Mouse (Mus musculus): ENCODE measurements at regions not wholly inside any gene's neighbourhood (a gene's known extent, or its start where the extent isn't known, plus 50 kb on each side); places are given as distances from the start of the nearest gene placed in this dataset.

DNA sequence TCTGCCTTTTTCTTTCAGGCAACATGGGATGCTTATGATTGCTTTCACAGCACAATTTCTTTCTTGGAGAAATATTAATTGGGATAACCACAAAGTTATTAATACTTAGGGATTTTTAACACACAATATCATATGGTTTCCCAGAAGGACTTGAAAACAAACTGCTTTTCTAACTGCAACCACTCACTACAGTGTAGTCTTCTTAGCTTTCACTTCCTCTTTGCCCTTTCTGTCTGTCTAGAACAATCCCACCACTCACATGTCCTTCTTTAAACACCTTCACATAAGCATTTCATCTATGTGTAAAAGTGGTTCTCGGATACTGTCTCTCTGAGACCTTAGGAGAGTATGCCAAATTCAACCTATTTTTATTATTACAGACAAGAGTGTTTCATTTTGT is 204.3 kb downstream of the C1d start:
- no peak for DNase-seq (ENCODE audit: low read depth, low spot score)

DNA sequence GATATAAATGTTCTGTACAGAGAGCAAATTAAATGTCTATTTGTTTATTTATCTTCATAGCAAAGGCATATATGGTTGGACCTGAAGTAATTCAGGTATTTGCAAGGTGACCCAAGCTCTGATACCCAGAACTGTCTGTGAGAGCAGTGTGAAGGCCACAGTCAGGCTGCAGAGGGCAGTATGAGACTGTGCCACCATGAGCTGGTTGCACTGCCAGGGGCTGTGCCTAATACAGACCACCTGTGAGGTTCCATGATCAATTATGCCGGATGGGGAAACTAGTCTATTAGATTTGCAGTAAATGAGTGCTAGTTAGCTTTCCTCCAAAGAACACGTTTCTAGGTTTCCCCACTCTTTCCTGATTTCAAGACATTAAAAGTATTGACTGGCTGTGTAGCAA is 207.5 kb downstream of the C1d start:
- DNase-seq (ENCODE audit: low read depth, low spot score) = no peak

DNA sequence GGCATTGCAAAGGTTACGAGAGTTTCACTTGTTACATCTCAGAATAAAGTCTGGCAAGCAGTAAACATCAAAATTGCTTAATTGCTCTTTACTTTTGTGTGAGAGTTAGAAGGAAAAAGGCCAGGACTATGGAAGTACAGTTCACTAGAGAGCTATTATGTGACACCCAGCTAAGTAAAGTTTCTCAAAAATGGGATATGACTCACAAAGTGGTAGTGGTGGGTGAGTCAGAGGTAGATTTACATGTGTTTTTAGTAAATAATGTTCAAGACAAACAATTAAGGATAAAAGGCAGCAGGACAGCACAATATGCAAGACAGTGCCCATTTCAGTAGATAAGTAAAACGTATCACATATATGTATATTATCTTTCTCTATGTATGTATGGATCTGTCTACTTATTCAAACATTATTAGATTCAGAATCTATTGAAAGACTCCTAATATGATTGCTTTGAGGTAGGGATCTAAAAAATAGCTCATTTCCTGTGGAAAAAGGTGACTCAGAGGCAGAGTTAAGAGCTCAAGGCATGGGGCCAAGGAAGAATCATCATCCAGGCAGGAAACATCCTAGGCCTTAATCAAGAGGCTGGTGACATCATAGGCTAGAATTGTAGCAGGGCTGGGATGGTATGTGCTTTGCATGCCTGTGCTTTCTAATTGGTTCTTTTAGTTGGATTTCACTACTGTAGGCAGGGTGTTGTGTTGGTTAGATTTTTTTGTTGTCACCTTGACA is 211.2 kb downstream of the C1d start:
- DNase-seq (ENCODE audit: low read depth, low spot score) = no peak

DNA sequence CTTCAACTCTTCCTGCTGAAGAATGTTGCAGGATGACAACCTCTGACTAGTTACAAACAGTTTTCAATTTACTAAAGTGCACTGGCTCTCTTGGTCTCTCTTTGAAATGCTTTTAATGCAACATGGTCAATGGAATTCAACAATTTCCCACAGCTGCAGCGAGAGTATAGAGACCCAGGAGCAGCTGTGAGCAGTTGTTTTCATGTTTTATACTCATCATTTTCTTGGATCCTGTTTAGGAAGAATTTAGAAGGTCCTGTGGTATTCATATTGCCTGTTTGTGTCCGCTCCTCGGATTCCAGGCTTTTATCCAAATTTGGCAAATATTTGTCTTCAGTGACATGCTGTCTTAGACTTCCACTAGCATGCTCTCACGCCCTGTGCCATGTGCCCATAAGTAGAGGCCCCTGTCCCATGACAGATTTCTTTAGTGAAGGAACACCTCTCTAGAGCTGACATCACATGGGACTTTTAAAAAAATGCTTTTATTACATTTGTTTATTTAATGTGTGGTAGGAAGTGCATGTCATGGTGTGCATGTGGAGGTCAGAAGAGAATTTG is 224.1 kb downstream of the C1d start:
- no peak for DNase-seq (ENCODE audit: low read depth, low spot score)

GRCm38 (mm10) chr11:17483849-17484441 is 226.6 kb downstream of the C1d start:
- DNase-seq (ENCODE audit: low read depth, low spot score) = no peak

DNA sequence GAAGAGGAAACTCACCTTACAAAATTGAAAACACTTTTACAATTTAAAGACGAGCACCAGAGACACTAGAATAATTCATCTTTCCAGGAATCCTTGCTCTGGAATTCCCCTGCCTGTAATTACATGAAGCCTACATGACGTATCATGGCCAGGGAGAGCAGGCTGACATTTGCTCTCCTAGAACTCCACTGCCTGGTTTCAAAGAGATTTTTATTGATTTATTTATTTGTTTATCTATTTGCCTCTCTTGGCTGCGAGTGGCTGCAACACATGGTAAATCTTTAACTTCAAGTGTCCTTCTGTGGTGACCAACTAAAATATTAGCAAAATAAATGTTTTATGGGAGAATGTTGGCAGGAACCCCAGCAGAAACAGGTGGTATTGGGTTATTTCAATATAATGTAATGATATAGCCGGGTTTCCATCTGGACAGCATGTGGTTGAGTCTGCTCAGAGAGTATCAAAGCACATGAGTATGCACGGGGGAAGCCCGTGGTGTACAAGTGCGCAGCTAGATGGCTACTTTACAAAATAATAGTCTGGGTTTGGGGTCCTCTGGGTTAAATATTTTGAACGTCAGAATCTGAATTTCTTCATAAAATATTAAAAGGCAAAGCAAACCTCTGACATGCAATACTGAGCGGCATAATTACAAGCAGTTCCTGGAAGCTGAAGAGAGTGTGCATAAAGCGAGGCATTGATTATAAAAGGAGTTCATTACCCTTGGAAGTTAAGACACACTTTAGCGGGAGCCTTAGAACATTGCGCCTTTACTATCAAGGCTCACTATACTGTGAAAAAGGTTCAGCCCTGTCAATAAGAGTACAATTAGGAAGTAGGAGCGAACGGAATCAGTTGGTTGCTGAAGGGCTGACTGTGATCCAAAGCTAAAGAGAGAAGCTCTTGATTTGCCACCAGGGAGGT is 244.0 kb downstream of the C1d start:
- DNase-seq (ENCODE audit: low read depth, low spot score) = no peak

DNA sequence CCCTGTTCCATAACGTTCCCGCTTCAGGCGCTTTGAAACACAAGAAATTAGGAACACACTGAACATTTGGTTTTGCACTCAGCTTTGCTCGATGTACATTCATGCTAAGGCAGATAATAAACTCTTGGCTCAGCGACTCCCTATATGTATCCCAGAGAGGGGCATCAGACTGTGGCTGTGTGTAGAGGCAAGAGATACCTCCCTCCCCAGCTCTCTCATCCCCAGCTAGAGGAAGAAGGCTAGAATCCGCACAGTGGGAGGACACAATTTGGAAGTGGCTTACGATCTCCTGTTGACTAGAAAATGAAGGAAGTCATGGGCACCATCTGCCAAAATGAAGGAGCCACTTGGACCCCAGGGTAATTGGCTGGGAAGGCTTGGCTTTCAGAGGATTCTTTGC is 244.7 kb downstream of the C1d start:
- DNase-seq (ENCODE audit: low read depth, low spot score) = no peak

DNA sequence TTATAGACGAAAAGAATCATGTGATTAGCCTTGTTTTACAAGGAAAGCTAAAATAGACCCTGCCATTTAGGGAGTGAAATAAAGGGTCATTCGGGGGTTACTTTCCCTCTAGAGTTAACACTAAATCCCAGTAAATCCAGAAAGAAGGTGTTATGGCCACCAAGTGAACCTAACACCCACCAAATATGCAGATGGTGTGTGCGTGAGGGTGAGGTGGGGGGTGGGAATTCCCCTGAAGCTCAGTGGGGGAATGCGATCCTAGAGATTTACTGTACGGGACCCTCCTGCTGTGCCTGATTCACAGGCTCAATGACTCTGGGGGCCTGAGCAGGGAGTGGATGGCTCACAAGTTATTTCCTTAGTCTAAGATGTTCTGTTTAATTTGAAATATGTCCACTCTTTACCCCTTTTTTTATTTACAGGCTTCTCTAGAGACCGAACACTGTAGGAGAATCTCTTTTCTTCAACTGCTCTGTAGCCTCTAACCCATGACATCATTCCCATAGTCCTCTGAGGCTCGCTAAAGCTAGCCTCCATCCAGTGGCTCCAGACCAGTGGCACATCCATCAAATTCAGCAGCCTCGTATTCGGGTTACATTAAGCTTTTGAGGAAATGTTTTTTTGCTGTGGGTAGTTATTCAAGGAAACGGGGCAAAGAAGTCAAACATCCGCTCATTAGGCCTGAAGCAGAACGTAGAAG is 265.0 kb downstream of the C1d start:
- DNase-seq (ENCODE audit: low read depth, low spot score) = no peak

DNA sequence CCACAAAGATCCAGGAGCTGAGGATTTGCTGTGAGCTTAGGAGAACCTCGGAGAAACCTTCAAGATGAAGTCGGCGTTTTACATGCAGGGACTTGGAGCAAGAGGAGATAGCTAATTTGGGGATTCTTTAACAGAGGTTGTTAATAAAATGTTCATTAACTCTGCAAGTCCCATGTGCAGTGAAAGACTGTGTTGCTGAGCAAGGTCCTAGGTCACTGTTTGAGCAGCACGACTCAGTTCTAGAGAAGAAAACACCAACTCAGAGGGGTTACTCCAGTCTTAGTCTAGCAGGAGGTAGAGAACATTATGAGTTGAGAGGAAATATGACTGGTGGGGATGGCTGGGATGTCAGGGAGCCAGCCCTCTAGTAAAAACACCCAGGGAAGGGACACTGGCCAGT is 265.9 kb downstream of the C1d start:
- DNase-seq (ENCODE audit: low read depth, low spot score) = no peak

- DNase-seq (ENCODE audit: low read depth, low spot score) = no peak
These were observed 267.8 kb downstream of the C1d start for GRCm38 (mm10) chr11:17524985-17525775.

DNA sequence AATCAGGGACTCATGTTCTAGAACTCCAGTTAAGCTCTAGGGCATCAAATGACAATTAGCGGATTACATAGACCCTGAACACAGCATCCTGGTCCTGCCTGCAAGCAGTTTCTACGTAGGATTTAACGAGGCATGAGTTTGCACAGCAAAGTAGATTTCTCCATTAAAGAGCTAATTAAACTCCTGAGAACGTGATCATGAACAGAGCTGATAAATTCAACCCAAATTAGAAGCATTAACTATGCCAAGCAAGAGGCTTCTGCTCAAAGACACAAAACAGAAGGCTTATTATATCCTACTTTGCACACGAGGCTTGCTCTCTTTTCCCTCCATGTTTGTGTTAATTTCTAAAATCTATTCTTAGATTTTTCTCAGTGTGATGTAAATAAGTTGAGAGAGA is 269.1 kb downstream of the C1d start:
- no peak for DNase-seq (ENCODE audit: low read depth, low spot score)

DNA sequence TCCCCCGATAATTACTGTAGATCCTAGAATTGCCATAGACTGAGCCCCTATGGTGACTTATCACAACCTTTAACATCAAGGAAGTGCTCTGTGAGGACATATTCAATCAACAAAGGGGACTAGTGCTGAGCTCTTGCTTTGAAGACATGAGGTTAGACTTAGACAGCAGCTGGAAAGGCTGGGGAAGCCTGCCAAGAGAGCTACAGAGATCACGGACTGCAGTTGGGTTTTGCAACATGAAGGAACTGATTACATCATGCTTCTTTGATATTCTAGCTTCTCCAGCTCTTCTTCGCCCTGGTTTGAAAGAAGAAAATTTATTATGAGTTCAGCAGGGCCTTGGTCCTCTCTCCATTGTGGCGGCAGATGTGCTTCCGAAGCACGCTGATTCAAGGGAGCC is 271.2 kb downstream of the C1d start:
- no peak for DNase-seq (ENCODE audit: low read depth, low spot score)

- DNase-seq (ENCODE audit: low read depth, low spot score) = no peak
These were observed 276.3 kb downstream of the C1d start for GRCm38 (mm10) chr11:17533706-17534105.

- no peak for DNase-seq (ENCODE audit: low read depth, low spot score)
These were observed 288.9 kb downstream of the C1d start for GRCm38 (mm10) chr11:17546286-17546685.

DNA sequence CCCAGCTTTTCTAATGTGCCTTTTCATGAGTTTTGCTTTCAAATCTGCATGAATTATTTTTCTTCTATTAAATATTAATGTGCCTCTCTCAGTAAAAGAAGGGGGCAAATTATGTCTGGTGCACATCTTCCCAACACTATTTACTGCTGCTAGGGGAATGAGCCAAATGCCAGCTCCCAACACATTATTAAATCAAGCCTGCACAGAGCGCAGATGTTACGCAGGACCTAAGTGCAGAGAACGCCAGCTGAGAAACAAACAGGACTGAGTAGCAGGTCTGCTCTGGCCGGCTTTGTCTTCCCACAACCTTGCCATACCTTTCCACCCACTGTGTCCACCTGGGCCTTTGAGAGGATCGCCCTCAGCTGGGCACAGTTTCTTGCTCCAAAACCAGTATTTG is 291.8 kb downstream of the C1d start:
- no peak for DNase-seq (ENCODE audit: low read depth, low spot score)

- no peak for DNase-seq (ENCODE audit: low read depth, low spot score)
These were observed 297.9 kb downstream of the C1d start for GRCm38 (mm10) chr11:17555276-17555675.

- no peak for DNase-seq (ENCODE audit: low read depth, low spot score)
These were observed 334.6 kb downstream of the C1d start for GRCm38 (mm10) chr11:17591780-17592487.

DNA sequence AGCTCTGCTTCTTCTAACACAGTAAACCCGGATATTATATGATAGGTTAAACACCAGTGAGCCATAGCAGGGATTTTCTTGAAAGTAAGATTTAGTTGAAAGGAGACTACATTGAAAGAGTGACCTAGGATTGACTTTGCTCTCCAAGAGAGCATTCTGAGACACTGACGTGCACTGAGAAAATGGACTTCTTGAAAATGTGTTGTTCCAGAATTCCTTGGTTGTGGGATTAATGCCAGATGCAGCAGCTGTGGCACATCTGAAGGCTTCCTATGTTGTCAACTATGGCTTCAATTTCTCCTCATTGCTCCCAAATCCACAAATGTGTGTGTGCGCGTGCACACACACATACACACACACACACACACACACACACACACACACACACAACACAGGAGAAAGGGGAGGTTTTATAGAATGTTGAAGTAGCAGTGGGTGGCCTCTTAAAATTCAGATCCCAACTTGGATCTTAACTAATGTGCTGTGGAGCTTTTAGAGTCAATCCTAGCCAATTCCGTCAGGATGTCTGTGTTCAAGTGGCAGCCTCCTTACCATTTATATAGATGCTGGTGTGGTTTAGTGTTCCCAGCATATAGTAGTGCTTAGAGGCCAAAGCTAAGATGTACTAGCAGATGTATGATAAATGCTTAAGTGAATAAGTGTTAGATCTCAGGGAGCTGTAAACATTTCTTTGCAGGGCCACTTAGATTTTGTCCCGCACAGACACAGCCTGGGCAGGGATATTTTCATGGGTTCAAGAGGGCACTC is 346.5 kb downstream of the C1d start:
- no peak for DNase-seq (ENCODE audit: low read depth, low spot score)

DNA sequence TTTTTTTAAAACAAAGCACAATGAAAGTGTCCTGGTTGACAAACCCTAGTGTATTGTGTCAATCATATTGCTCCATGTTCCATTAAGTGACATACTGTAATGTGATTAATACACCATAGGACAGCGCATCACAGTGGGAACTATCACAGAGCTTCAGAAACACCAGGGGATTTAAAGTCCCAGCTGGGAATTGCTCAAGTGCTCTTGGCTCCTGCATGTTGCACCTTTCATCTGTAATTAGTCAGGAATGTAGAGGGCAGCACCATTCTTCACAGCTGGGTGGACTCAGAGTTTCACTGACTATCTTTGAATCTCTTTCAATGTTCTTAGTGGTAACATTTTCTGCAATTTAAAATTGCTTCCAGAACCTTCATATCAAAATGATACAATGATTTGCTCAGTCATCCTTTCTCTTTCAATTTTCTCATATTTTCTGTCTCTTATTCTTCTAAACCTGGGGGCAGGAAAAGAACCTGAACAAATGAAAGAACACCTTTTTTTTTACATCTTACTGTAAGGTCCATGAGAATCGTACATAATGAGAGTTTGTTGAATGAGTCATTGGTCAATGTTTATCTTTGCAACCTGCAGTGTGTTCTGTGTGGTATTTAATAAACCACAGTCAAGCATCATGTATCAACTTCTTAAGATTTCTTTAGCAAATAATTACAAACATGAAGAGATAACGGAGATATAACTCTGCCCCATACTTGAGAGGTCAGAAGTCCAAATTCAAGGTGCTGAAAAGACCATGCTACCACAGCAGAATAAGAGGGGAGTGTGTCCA is 333.0 kb downstream of the Etaa1 start:
- no peak for DNase-seq (ENCODE audit: low read depth, low spot score)
